Mouse (Mus musculus): ENCODE results near the gene Cd40. TPM values are rescaled to one million over a fixed set of nuclear protein-coding genes. Genes with fewer than 3 reads are reported as not detected.
A peak's percentile ranks its signal among the peaks of the same experiment; 100 is the strongest.

Gene Cd40
- polyA plus RNA-seq, 2 experiments: 2.4 to 3.0 TPM

GRCm38 (mm10) chr2:165077055-165077454 is 21.6 kb downstream of the Cd40 start:
- 5% methylated on average over 9 of the region's 9 CpGs for WGBS (ENCODE audit: insufficient replicate concordance)
- TF ChIP-seq EP300 (IDR thresholded peaks at IDR 0.05; ENCODE audit: low read depth): no peak
- TF ChIP-seq CTCF (IDR thresholded peaks at IDR 0.05; ENCODE audit: low read depth): no peak

DNA sequence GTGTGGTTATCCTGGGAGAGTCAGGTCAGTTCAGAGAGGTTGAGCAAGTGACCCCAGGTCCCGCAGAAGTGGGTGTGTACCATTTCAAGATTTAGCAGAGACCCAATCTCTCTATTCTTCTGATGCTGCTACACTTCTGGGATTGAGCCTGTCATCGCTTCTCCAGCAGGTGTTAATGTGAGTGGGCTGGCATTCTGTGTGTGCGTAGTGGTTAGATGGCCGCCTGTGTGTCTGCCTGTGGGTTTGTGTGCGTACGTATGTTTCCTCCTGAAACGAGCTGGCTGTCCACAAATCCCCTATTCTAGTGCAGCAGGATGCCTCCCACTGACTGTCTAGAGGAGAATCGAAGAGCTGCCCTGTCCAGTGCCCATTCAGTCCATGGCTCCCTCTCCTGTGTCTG is 22.6 kb downstream of the Cd40 start:
- Histone ChIP-seq H3K4me1 (replicated peaks; ENCODE audit: control insufficient read depth in 2 of 2, insufficient read depth in 2 of 2, low read length in 1 of 2) (no peaks in the 10 kb centered on the region), H3K9me3 (ENCODE audit: control insufficient read depth, low read length) (no peaks in the 10 kb centered on the region), H3K4me2 (ENCODE audit: low read depth) (no peak overlapping the region), H3K36me3 (replicated peaks; ENCODE audit: control insufficient read depth, insufficient read depth, low read depth) (no peaks in the 10 kb centered on the region), H3K27ac (no peak overlapping the region), H3K4me3 (ENCODE audit: insufficient read depth in 1 of 2, low read depth in 2 of 2, low read length in 2 of 2) (no peak overlapping the region), H3K9ac (replicated peaks) (no peak overlapping the region), H3K27me3 (ENCODE audit: control insufficient read depth, insufficient read depth, low read length) (peaks cover 14% of the 10 kb centered on the region)
- DNase-seq (ENCODE audit: low read depth in 3 of 3, low spot score in 3 of 3) (no peak), ATAC-seq (ENCODE audit: insufficient read depth) (no peak)
- TF ChIP-seq EP300 (IDR thresholded peaks at IDR 0.05; ENCODE audit: low read depth) (no peak), CTCF (IDR thresholded peaks at IDR 0.05; ENCODE audit: low read depth) (no peak)
- 42% methylated on average over 8 of the region's 8 CpGs for WGBS (ENCODE audit: insufficient replicate concordance)

More at GRCm38 (mm10) chr2:165077055-165077454, 21.6 kb downstream of the Cd40 start:
- Histone ChIP-seq H3K27me3 (ENCODE audit: control insufficient read depth, insufficient read depth, low read length) (peaks cover 14% of the 10 kb centered on the region), H3K27ac (no peak overlapping the region), H3K9me3 (ENCODE audit: control insufficient read depth, low read length) (no peaks in the 10 kb centered on the region), H3K4me3 (ENCODE audit: insufficient read depth in 1 of 2, low read depth in 2 of 2, low read length in 2 of 2) (no peak overlapping the region), H3K36me3 (replicated peaks; ENCODE audit: control insufficient read depth, insufficient read depth, low read depth) (no peaks in the 10 kb centered on the region), H3K9ac (replicated peaks) (no peak overlapping the region), H3K4me2 (ENCODE audit: low read depth) (no peak overlapping the region), H3K4me1 (replicated peaks; ENCODE audit: control insufficient read depth in 2 of 2, insufficient read depth in 2 of 2, low read length in 1 of 2) (no peaks in the 10 kb centered on the region)
- no peak for ATAC-seq (ENCODE audit: insufficient read depth)
- DNase-seq (ENCODE audit: low read depth in 3 of 3, low spot score in 3 of 3): no peak

- H3K9ac ChIP-seq (replicated peaks): no peak overlapping the region
- no peaks in the 10 kb centered on the region for H3K4me1 ChIP-seq (replicated peaks; ENCODE audit: control insufficient read depth in 2 of 2, insufficient read depth in 2 of 2, low read length in 1 of 2)
- DNase-seq (ENCODE audit: low read depth in 3 of 3, low spot score in 3 of 3) (no peak), ATAC-seq (ENCODE audit: insufficient read depth) (no peak)
- H3K4me3 ChIP-seq (ENCODE audit: insufficient read depth in 1 of 2, low read depth in 2 of 2, low read length in 2 of 2): no peak overlapping the region
- no peak overlapping the region for H3K4me2 ChIP-seq (ENCODE audit: low read depth)
- H3K27me3 ChIP-seq (ENCODE audit: control insufficient read depth, insufficient read depth, low read length): peaks cover 14% of the 10 kb centered on the region
- no peaks in the 10 kb centered on the region for H3K36me3 ChIP-seq (replicated peaks; ENCODE audit: control insufficient read depth, insufficient read depth, low read depth)
- TF ChIP-seq CTCF (IDR thresholded peaks at IDR 0.05; ENCODE audit: low read depth) (peak; percentile 39), EP300 (IDR thresholded peaks at IDR 0.05; ENCODE audit: low read depth) (no peak)
- H3K9me3 ChIP-seq (ENCODE audit: control insufficient read depth, low read length): no peaks in the 10 kb centered on the region
- no peak overlapping the region for H3K27ac ChIP-seq
- 27% methylated on average over 10 of the region's 10 CpGs for WGBS (ENCODE audit: insufficient replicate concordance)
Measured at GRCm38 (mm10) chr2:165078605-165079004, 23.2 kb downstream of the Cd40 start.

DNA sequence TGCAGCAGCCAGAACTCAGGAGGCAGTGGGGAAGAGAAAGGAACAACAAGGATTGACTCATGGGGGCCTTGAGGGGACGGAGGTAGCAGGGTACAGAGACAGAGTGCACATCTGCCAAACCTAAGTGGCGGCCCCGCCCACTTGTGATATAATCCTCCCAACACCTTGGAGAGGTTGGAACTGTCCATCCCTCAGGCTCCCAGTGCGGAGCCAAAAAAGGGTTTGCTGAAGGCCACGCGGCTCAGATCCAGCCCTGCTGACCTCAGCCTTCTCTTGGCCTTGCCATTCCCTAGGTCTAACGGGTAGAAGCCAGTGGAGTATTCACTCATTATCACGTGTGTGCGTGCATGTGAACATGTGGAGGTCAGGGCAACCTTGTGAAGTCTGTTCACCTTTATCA is 25.2 kb downstream of the Cd40 start:
- Histone ChIP-seq H3K4me1 (replicated peaks; ENCODE audit: control insufficient read depth in 2 of 2, insufficient read depth in 2 of 2, low read length in 1 of 2) (no peaks in the 10 kb centered on the region), H3K4me2 (ENCODE audit: low read depth) (no peak overlapping the region), H3K9ac (replicated peaks) (no peak overlapping the region), H3K4me3 (ENCODE audit: insufficient read depth in 1 of 2, low read depth in 2 of 2, low read length in 2 of 2) (no peak overlapping the region), H3K27me3 (ENCODE audit: control insufficient read depth, insufficient read depth, low read length) (peaks cover 14% of the 10 kb centered on the region), H3K9me3 (ENCODE audit: control insufficient read depth, low read length) (no peaks in the 10 kb centered on the region), H3K36me3 (replicated peaks; ENCODE audit: control insufficient read depth, insufficient read depth, low read depth) (no peaks in the 10 kb centered on the region), H3K27ac (no peak overlapping the region)
- TF ChIP-seq EP300 (IDR thresholded peaks at IDR 0.05; ENCODE audit: low read depth): no peak
- TF ChIP-seq CTCF (IDR thresholded peaks at IDR 0.05; ENCODE audit: low read depth): no peak
- DNase-seq (ENCODE audit: low read depth in 3 of 3, low spot score in 3 of 3) (no peak), ATAC-seq (ENCODE audit: insufficient read depth) (no peak)
- WGBS (ENCODE audit: insufficient replicate concordance): 17% methylated on average over 9 of the region's 9 CpGs

GRCm38 (mm10) chr2:165081257-165081656 is 25.8 kb downstream of the Cd40 start:
- Histone ChIP-seq H3K9ac (replicated peaks) (no peak overlapping the region), H3K4me3 (ENCODE audit: insufficient read depth in 1 of 2, low read depth in 2 of 2, low read length in 2 of 2) (no peak overlapping the region), H3K9me3 (ENCODE audit: control insufficient read depth, low read length) (no peaks in the 10 kb centered on the region), H3K36me3 (replicated peaks; ENCODE audit: control insufficient read depth, insufficient read depth, low read depth) (no peaks in the 10 kb centered on the region), H3K27me3 (ENCODE audit: control insufficient read depth, insufficient read depth, low read length) (peaks cover 14% of the 10 kb centered on the region), H3K4me2 (ENCODE audit: low read depth) (no peak overlapping the region), H3K27ac (no peak overlapping the region), H3K4me1 (replicated peaks; ENCODE audit: control insufficient read depth in 2 of 2, insufficient read depth in 2 of 2, low read length in 1 of 2) (no peaks in the 10 kb centered on the region)
- no peak for TF ChIP-seq CTCF (IDR thresholded peaks at IDR 0.05; ENCODE audit: low read depth)
- TF ChIP-seq EP300 (IDR thresholded peaks at IDR 0.05; ENCODE audit: low read depth): no peak
- DNase-seq (ENCODE audit: low read depth in 3 of 3, low spot score in 3 of 3): no peak
- ATAC-seq (ENCODE audit: insufficient read depth): no peak
- 21% methylated on average over 7 of the region's 7 CpGs for WGBS (ENCODE audit: insufficient replicate concordance)
